Mouse (Mus musculus) cortical plate, adult 2 months (tissue): Measurements from ENCODE around the gene Spock3. TPM values are rescaled to one million over a fixed set of nuclear protein-coding genes. Genes with fewer than 3 reads are reported as not detected.
"Not testable (repeated sequence)": the region's sequence is repeated elsewhere in the genome, so short reads cannot be mapped to it uniquely, and the experiment has no call there.

Experiments
- H3K27ac ChIP-seq: fragments of 200-500 bp; 2 replicates; pipeline ENCODE4 v1.5.1; 2012; ENCODE audit warnings: low read length, control low read depth, inconsistent platforms; ENCODE audit not compliant: insufficient read depth
- H3K4me1 ChIP-seq: fragments of 200-500 bp; 2 replicates; pipeline ENCODE4 v1.6.1; 2011; ENCODE audit warnings: low read length; ENCODE audit not compliant: control insufficient read depth, insufficient read depth
- H3K4me3 ChIP-seq: fragments of 200-500 bp; 2 replicates; pipeline ENCODE4 v1.5.1; 2011; ENCODE audit warnings: mild to moderate bottlenecking, low read length, control low read depth; ENCODE audit not compliant: insufficient read depth
- CTCF ChIP-seq: fragments of 200-500 bp; IDR thresholded peaks from 2 replicates; pipeline ENCODE4 v1.5.1; 2011; ENCODE audit warnings: mild to moderate bottlenecking, control low read depth, low read length; ENCODE audit not compliant: insufficient read depth; ENCODE audit errors: extremely low read depth
- POLR2A ChIP-seq: fragments of 200-500 bp; IDR thresholded peaks from 2 replicates; pipeline ENCODE4 v1.6.1; 2011; ENCODE audit warnings: mild to moderate bottlenecking, low read length, control low read depth; ENCODE audit not compliant: insufficient read depth; ENCODE audit errors: extremely low read depth
- polyA plus RNA-seq: library from polyadenylated mRNA; depleted of rRNA; stranded (reverse); fragments of >200 nt; gene quantifications from 2 replicates; pipeline ENCODE4 v1.2.3, GENCODE M21; 2012

Spock3 gene
- polyA plus RNA-seq, 1 experiment: 62.1 TPM

DNA sequence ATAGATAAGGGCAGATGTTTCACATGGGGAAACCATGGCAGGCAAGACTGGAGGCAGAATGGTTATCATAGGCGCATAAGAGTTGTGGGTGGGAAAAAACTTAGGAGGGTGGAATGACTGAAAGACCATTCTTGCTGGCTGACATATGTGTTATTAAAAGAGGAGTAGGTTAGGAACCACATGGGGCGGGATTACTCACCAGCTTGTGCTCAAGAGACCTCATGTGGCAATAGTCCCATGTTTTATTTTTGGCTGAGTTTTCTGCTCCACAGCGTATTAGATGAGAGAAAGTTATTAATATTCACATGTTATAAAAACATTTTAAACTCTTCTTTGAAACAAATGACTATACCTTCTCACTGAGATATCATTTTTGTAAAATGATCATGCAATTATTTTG lies 184.6 kb downstream of the Spock3 start:
- Histone ChIP-seq H3K27ac (no peak overlapping the region), H3K4me1 (no peaks in the 10 kb centered on the region), H3K4me3 (no peak overlapping the region)
- TF ChIP-seq POLR2A: no peak
- no peak for TF ChIP-seq CTCF

DNA sequence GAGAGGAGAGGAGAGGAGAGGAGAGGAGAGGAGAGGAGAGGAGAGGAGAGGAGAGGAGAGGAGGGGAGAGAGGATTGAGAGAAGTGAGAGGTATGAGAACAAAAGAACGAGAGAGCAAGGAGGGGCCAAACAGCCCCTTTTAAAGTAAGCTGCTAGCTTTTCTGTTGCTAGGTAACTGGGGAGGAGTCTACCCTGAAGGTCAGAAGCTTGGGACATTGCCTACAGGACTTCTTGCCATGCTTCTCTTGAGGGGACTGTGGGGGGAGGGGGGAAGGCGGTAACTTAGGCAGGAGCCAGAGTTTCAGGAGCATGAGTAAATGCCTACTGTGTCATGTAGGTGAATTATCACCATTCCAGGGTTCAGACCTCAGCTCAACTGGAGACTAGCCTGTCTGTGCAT lies 213.1 kb downstream of the Spock3 start:
- H3K27ac ChIP-seq, H3K4me3 ChIP-seq, H3K4me1 ChIP-seq: not testable (repeated sequence)

DNA sequence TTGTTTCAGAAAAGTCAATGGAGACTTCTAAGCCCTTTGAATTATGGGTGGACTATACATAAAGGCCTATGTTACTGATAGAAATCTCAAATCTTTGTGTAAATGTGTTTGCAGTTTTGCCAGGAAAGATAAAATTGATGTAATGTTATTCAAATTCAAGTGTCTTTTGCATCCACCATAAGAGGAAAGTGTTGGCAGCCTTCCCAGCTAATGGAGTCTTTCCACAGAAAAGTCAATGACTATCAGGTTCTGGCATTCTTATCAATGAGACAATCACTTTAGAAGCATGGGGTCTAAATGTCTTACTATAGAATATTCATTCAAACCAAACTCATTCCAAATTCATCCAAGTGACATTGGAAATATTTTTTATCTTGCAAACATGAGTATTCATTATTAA lies 214.5 kb downstream of the Spock3 start:
- TF ChIP-seq CTCF (no peak), POLR2A (no peak)
- Histone ChIP-seq H3K4me3 (no peak overlapping the region), H3K4me1 (no peaks in the 10 kb centered on the region), H3K27ac (no peak overlapping the region)

DNA sequence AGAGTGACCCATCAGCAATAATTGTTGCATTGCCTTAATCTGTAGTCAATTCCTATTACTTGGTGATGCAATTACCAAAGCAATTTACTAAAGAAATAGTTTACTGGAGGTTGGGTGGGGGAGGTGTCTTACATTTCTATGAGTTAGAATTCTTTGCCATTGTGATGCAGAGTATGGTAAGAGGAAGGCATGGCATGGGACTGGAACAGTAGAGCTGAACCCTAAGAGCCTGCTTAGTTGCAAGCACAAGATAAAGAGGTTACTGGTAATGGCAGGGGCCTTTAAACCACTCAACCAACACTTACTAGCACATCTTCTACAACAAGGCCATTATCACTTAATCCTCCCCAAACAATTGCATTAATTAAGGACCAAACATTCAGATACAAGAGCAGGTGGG lies 219.1 kb downstream of the Spock3 start:
- H3K4me1 ChIP-seq: no peaks in the 10 kb centered on the region

DNA sequence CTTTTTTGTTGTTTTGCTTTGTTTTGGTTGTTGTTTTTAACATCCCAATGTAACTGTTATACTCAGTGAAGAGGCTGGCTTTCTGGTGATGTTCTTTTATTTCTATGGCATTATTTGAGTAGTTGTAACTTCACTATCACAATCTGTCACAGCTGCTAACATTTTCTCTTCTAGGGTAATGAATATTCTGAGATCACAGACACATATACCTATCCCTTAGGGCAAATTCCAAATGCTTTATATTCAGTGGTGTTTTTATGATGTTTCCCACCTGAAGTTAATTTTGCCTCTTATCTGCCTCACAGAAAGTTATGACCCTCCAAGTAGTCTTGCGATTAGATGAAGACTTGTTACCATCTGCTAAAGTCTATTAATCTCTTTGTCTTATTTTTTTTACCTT lies 230.5 kb downstream of the Spock3 start:
- Histone ChIP-seq H3K27ac (no peak overlapping the region), H3K4me1 (no peaks in the 10 kb centered on the region), H3K4me3 (no peak overlapping the region)
- TF ChIP-seq CTCF (no peak), POLR2A (no peak)

More for the DNA sequence above, 219.1 kb downstream of the Spock3 start:
- no peak for TF ChIP-seq CTCF
- TF ChIP-seq POLR2A: no peak
- Histone ChIP-seq H3K27ac (no peak overlapping the region), H3K4me3 (no peak overlapping the region)

GRCm38 (mm10) chr8:63258812-63259385 lies 308.1 kb downstream of the Spock3 start:
- Histone ChIP-seq H3K27ac (no peak overlapping the region), H3K4me3 (no peak overlapping the region), H3K4me1 (no peaks in the 10 kb centered on the region)
- no peak for TF ChIP-seq CTCF
- TF ChIP-seq POLR2A: no peak

- Histone ChIP-seq H3K27ac (no peak overlapping the region), H3K4me1 (no peaks in the 10 kb centered on the region), H3K4me3 (no peak overlapping the region)
- no peak for TF ChIP-seq POLR2A
- TF ChIP-seq CTCF: no peak
Observed at GRCm38 (mm10) chr8:63262516-63262915, 311.7 kb downstream of the Spock3 start.

DNA sequence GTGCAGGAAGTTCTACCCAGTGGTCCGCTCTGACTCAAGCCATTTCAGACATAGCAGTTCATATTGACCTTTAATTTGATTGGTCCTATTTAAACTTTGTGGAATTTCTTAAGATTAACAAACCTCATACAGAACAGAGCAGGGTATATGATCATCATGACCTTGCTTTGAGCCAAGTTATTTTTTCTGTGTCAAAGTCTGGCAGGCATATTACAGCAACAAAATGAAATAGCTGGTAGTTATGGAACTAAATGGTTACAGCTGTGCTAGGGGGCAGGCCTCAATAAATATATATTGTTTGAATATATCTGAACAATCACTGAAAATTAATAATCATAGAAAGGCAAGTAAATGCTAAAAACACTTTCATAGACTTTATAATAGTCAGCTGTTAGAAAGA lies 384.6 kb downstream of the Spock3 start:
- TF ChIP-seq POLR2A (no peak), CTCF (no peak)
- Histone ChIP-seq H3K4me3 (no peak overlapping the region), H3K4me1 (no peaks in the 10 kb centered on the region), H3K27ac (no peak overlapping the region)

DNA sequence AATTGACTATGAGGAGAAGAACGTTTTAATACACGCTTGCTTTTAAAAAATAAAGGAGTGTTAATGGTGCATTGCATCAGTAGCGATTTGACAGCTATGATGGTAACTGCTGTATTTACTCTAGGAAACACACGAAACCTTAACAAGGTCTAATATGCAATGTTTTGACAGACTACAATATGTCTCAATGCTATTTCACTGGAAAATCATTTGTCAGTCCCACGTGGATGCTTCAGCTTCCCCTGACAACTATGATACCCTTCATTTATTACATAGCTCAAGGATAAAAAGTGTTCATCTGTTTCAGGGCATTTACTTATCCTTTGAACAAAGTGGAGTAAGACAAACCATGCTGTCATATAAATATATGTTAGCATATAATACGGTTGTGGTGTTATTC lies 417.8 kb downstream of the Spock3 start:
- H3K4me1 ChIP-seq: no peaks in the 10 kb centered on the region
- H3K27ac ChIP-seq: no peak overlapping the region
- no peak overlapping the region for H3K4me3 ChIP-seq
- TF ChIP-seq POLR2A: no peak
- TF ChIP-seq CTCF: no peak

DNA sequence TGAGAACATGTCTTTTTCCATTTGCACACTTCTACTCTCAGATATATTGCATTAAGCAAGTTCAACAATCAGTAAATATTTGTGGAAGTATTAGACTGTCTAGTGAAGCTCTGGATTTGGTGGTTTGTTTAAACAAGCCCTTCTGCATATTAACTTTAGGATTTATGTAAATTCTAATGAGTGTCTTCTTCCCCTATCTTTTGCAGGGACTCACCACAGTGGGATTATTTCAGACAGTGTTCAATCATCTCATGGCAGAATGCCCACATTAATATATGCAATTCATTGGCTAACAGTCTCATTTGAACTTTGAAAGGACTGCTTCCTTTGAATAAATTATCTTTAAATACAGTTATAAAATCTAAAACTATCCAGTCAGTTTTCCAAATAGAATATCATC lies 446.9 kb downstream of the Spock3 start:
- Histone ChIP-seq H3K27ac (no peak overlapping the region), H3K4me3 (no peak overlapping the region), H3K4me1 (no peaks in the 10 kb centered on the region)
- TF ChIP-seq CTCF (no peak), POLR2A (no peak)
